ENCODE assay signal across 26 mouse cellular contexts in genomic region chr15:27658356-27658755, GRCm38 (mm10). TPM values are rescaled to one million over a fixed set of nuclear protein-coding genes. Genes with fewer than 3 reads are reported as not detected.
DNase-seq lines count a peak whose midpoint lies in the region; ATAC-seq lines count a peak whose summit lies in the region.
"Had no signal": no experiment of that assay in that cellular context is flagged by ENCODE, and none has a peak within 500 bp of the region (broad histone marks: within the 10 kb centered on the region; RNA-seq: fewer than 3 reads in every experiment).

No protein-coding gene starts in this region.

- no peaks in the 10 kb centered on the region for H3K36me3 ChIP-seq in forebrain, embryonic 11.5 days (ENCODE audit: control insufficient read depth, insufficient read depth, low read length)
- H3K36me3 ChIP-seq in forebrain, embryonic 16.5 days (ENCODE audit: control insufficient read depth, insufficient read depth), result no peaks in the 10 kb centered on the region
- H3K36me3 ChIP-seq: forebrain, embryonic 10.5 days; G1E; heart, embryonic 10.5 days; heart, embryonic 13.5 days had no signal

- no peaks in the 10 kb centered on the region for H3K27me3 ChIP-seq in forebrain, embryonic 11.5 days (ENCODE audit: control insufficient read depth, insufficient read depth, low read length)
- no peaks in the 10 kb centered on the region for H3K27me3 ChIP-seq in forebrain, embryonic 16.5 days (replicated peaks; ENCODE audit: control insufficient read depth, insufficient read depth, low read length)
- H3K27me3 ChIP-seq: CH12.LX; heart, embryonic 13.5 days had no signal

- no peak overlapping the region for H3K4me3 ChIP-seq in forebrain, embryonic 11.5 days (ENCODE audit: low read depth, low read length)
- no peak overlapping the region for H3K4me3 ChIP-seq in forebrain, embryonic 16.5 days (replicated peaks; ENCODE audit: low read length)
- H3K4me3 ChIP-seq: forebrain, embryonic 10.5 days; heart, adult 2 months; heart, embryonic 10.5 days; heart, embryonic 13.5 days had no signal

- 93% methylated on average over 4 of the region's 4 CpGs for WGBS in forebrain, embryonic 11.5 days
- WGBS in forebrain, embryonic 16.5 days, result 89% methylated on average over 4 of the region's 4 CpGs

- no peak overlapping the region for H3K27ac ChIP-seq in forebrain, embryonic 11.5 days (ENCODE audit: low read depth, low read length)
- no peak overlapping the region for H3K27ac ChIP-seq in forebrain, embryonic 16.5 days (ENCODE audit: low read length)
- H3K27ac ChIP-seq: forebrain, embryonic 10.5 days; heart, adult 2 months; heart, embryonic 10.5 days; heart, embryonic 13.5 days; hindbrain, embryonic 14.5 days had no signal

- DNase-seq in forebrain, embryonic 11.5 days (ENCODE audit: low spot score), result peak; percentile 35
- DNase-seq in CD4-positive helper T cell, adult 2 months (ENCODE audit: low read depth, low spot score), result peak; percentile 53
- DNase-seq in forelimb bud, embryonic 11.5 days (ENCODE audit: low read depth, low spot score), result peak; percentile 37
- peak; percentile 61 for DNase-seq in mesoderm, embryonic 11.5 days (ENCODE audit: low read depth, low spot score)
- DNase-seq in adrenal gland, adult 18-20 months (ENCODE audit: low spot score in 2 of 2), result no peak
- DNase-seq in ovary, adult 18-20 months (ENCODE audit: low spot score), result no peak
- DNase-seq: adrenal gland, adult 8-10 months; adrenal gland, postnatal 36 days; B cell, adult 2 months; cerebellum, adult 18-20 months; cerebellum, adult 9-10 months; cerebellum, postnatal 14 days; gastrocnemius, postnatal 10 days; gastrocnemius, postnatal 36 days; heart, adult 2 months; heart, postnatal 14 days; heart, postnatal 4 days had no signal

- H3K4me2 ChIP-seq in forebrain, embryonic 11.5 days (ENCODE audit: low read depth, low read length, severe bottlenecking), result no peak overlapping the region
- no peak overlapping the region for H3K4me2 ChIP-seq in forebrain, embryonic 16.5 days (ENCODE audit: low read length)
- H3K4me2 ChIP-seq: heart, embryonic 13.5 days; hindbrain, embryonic 14.5 days had no signal

- no peaks in the 10 kb centered on the region for H3K4me1 ChIP-seq in forebrain, embryonic 11.5 days (replicated peaks; ENCODE audit: control insufficient read depth, insufficient read depth, low read length)
- H3K4me1 ChIP-seq in forebrain, embryonic 16.5 days (replicated peaks; ENCODE audit: control insufficient read depth, insufficient read depth, low read length), result no peaks in the 10 kb centered on the region
- H3K4me1 ChIP-seq: forebrain, embryonic 10.5 days; heart, embryonic 10.5 days had no signal

- ATAC-seq in forebrain, embryonic 11.5 days (replicated peaks; ENCODE audit: low FRiP score), result no peak
- no peak for ATAC-seq in forebrain, embryonic 16.5 days
- ATAC-seq: intestine, embryonic 16.5 days; Patski had no signal

- H3K9ac ChIP-seq in forebrain, embryonic 11.5 days (ENCODE audit: low read length), result no peak overlapping the region
- no peak overlapping the region for H3K9ac ChIP-seq in forebrain, embryonic 16.5 days (replicated peaks; ENCODE audit: low read depth, low read length)
- H3K9ac ChIP-seq: heart, embryonic 13.5 days; hindbrain, embryonic 14.5 days had no signal

- no peaks in the 10 kb centered on the region for H3K9me3 ChIP-seq in forebrain, embryonic 11.5 days (ENCODE audit: control insufficient read depth, low read length)
- no peaks in the 10 kb centered on the region for H3K9me3 ChIP-seq in forebrain, embryonic 16.5 days (ENCODE audit: control insufficient read depth, low read length)
- H3K9me3 ChIP-seq: forebrain, embryonic 10.5 days; heart, embryonic 10.5 days; heart, embryonic 13.5 days had no signal

RNA-seq across cellular contexts. Expression of gene Otulinl, which starts 23.0 kb away (rescaled TPM):
- polyA plus RNA-seq in forebrain, embryonic 11.5 days (2014; fragmentation: Nextera tagmentation; extraction: Ambion mirVana), result 9.2 and 9.4 TPM in 2 replicates
- polyA plus RNA-seq in forebrain, embryonic 16.5 days (2015; fragmentation: Nextera tagmentation; extraction: Ambion mirVana), result 13.6 and 15.3 TPM in 2 replicates
- 1 to 10 TPM; 5.6 to 7.7 TPM for total RNA-seq in adrenal gland, adult 18-20 months (2021)
- total RNA-seq: G1E had no signal
- polyA plus RNA-seq: G1E had no signal

RNA-seq across cellular contexts. Expression of gene Otulin, which starts 27.9 kb away (rescaled TPM):
- polyA plus RNA-seq in forebrain, embryonic 11.5 days (2014; fragmentation: Nextera tagmentation; extraction: Ambion mirVana), result 35.7 and 44.0 TPM in 2 replicates
- 27.9 and 28.0 TPM in 2 replicates for polyA plus RNA-seq in forebrain, embryonic 16.5 days (2015; fragmentation: Nextera tagmentation; extraction: Ambion mirVana)
- 10 to 100 TPM; 29.7 to 36.2 TPM for total RNA-seq in adrenal gland, adult 18-20 months (2021)

Comparison
In these comparisons a context has a peak if more than half of its experiments do, and no peak if none do; other contexts are left out.
1. DNase-seq: peak in forebrain, embryonic 11.5 days (single experiment), CD4-positive helper T cell, adult 2 months (single experiment), forelimb bud, embryonic 11.5 days (single experiment) and mesoderm, embryonic 11.5 days (single experiment); none in adrenal gland, adult 18-20 months (0 of 2) and ovary, adult 18-20 months (single experiment).